Mouse (Mus musculus) cerebellum, adult (tissue): ENCODE data around the gene Marveld1.

Experiments
- ATAC-seq: cut with Nextera tagmentation; 2 replicates; pipeline ENCODE4 v1.9.2; 2017; ENCODE audit warnings: mild to moderate bottlenecking, moderate library complexity, mixed read lengths; ENCODE audit not compliant: insufficient number of reproducible peaks, low FRiP score, low TSS enrichment

Marveld1 gene

DNA sequence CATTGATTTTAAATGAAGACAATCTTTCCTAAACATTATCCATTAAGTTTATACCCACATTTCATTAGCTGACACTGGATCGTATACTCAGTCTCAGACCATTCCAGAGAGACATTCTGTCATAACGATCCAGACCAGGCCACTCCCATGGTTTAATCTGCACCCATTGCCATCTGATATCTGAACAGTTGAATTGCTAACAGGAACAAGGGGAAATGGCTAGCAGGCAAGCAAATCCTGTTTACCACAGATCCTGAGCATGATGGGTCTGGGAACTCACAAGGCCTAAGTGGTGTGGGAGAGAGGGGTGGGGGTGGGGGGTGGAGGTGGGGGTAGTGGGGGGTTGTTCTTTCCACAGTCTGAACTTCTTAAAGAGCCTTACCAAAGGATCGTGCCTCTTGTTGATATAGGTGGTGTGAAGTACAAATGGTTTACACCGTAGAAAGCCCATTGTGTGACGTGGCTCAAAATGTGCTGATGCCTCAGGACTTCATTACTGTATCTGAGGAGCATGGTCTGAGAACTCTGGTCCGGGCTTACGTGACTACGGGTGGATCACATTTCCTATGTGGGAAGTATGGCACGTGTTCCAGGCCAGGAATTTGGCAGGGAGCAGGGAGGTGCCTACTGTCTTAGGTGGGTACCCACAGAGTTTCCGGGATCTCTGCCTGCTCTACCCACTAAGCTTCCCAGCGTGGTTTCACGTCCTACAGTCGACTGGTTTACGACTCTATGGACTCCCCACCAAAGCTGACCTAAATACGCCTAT is 8.5 kb upstream of the Marveld1 start:
- ATAC-seq, result no peak

DNA sequence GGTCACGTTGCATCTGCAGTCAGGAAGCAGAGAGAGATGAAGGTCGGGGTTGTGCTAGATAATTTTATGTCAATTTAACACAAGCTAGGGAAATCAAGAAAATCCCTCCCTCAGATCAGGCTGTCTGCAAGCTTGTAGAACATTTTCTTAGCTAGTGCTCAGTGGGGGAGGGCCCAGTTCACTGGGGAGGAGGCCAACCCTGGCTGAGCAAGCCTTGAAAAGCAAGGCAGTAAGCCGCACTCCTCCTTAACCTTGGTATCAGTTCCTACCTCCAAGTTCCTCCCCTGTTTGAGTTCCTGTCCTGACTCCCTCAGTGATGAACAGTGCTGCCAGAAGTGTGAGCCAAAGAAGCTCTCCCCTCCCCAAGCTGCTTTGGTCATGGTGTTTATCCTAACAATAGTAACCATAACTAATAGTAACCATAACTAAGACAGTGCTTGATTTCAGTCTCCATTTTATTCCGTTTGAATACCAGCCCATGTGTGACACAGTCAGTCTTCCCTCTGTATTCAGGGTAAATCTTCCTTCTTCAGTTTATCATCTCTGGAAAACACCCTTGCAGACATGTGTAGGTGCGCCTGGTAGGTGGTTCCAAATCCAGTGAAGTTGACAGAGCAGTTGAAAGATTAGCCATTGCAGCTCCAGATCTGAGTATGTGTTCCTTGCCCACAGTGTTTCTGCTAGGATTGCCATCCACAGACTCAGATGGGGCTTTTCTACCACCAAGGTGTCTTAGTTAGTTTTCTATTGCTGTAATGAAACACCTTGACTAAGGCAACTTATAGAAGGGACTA is 7.3 kb upstream of the Marveld1 start:
- no peak for ATAC-seq

DNA sequence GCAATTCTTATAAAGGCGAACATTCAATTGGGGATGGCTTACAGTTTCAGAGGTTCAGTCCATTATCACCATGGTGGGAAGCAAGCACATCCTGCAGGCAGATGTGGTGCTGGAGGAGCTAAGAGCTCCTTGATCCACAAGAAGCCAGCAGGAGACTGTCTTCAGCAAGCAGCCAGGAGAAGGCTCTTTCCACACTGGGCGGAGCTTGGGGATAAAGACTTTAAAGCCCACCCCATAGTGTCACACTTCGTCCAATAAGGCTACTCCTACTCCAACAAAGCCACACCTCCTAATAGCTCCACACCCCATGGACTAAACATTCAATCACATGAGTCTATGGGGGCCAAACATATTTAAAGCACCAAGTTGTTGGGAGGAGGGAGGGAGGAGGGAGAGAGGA is 5.2 kb upstream of the Marveld1 start:
- no peak for ATAC-seq

DNA sequence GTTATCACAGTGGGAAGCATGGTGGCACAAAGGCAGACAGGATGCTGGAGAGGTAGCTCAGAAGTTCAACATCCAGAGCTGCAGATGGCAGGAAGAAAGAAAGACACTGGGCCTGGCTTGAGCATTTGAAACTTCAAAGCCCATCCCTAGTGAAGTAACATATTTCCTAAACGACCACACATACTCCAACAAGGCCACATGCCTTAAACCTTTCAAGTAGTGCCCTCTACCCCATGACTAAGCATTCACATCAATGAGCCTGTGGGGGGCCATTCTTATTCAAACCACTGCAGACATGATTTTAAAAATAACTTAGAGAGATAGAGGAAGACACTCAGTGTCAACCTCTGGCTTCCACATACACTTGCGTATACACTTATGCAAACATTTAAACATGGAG is 4.4 kb upstream of the Marveld1 start:
- ATAC-seq, result no peak

DNA sequence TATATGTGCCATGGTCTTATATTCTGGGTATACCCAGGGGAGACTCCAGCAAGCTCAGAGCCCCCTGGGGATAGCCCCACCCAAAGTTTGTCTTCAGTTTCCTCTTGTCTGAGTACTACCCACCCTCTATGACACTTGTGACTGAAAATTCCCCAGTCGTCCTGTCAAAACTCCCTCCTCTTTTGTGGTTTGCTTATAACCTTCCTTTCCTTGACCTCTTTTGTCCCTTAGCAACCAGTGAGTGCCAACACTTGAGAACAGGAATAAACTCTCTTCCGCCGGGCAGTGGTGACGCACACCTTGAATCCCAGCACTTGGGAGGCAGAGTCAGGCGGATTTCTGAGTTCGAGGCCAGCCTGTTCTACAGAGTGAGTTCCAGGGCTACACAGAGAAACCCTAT is 3.1 kb upstream of the Marveld1 start:
- no peak for ATAC-seq

DNA sequence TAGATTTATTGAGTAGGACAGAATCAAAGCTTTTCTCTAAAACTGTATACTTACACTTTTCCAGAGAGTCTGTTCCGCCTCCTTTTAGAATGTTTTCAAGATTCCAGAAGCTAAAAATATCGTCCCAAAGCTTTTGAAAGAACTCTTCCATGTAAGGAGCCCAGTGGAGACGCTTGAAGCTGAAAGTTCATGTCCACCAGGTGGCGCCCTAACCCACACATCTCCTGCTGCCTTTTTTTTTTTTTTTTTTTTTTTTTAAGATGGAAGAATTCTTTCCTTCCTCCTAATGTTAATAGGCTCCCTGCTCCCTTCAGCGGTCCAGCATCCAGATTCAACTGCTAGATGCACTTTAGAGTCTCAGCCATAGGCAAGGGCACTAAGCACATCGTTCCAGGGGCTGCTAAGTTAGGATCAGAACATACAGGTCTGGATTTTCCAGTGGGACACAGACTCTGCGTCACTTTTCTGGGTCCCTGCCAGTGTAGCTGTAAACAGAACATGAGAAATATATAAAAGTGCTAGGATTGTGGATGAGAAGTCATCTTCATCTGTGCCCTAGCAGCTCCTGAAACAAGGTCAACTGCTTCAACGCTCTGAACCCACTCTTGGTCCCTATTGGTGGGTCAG is 2.5 kb upstream of the Marveld1 start:
- no peak for ATAC-seq

DNA sequence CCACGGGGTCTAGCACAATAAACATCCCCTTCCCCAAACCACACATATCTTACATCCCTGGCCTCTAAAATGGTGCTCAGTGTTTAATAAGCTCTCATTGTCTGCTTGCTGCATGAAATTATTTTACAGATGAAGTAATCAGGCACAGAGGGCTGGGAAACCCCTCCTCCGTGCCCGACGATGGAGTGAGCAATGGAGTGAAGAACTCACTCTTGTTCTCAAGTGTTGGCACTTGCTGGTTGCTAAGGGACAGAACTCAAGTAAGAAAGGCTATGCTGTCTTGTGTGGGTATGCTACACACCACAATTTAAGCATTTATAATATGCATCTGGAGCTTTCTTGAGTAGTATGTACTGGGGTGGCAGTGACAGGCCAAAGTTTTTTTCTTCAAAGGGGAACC is 2.0 kb upstream of the Marveld1 start:
- ATAC-seq, result no peak

DNA sequence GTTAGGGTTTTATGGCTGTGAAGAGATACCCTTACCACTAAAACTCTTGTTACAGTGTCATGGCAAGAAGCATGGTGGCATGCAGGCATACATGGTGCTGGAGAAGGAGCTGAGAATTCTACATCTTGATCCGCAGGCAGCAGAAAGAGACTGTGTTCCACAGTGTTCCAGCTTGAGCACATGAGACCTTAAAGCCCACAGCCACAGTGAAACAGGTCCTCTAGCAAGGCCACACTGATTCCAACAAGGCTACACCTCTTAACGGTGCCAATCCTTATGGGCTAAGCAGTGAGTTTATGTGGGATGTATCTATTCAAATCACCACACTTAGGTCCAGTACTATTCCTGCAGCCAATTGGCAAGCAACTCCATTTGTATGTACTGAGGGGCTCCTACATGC is 1.5 kb upstream of the Marveld1 start:
- no peak for ATAC-seq

DNA sequence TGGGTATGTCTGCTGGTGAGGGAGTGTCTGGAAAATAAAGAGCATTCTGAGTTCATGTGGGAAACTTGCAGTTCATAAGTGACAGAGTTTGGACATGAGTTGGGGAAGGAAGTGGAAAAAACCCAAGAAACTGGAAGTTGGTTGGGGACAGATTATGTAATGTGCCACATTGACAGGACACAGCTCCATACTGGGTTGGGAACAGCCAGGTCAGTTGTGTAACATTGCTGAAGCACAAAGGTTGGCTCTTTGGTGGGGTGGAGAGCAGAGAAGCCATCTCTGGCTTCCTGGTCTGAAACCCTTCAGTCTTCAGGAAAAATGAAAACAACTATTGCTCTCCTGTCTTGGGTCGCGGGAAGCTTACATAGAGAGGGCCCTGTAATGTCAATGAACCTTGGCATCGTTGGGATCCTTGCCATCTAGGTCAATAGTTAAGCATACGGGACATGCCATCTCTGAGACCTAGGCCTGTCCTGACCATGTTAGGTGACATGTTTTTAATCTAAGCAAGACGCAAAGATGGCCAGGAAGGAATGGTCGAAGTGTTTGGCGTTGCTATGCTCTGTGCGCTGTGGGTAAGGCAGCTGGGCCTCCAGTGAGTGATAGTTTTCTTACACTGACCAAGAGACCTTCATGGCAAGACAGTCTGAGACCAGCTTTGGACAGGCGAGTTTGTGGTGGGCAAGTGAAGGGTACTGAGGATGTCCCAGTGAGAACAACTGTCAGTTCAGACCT is 757 bp upstream of the Marveld1 start:
- ATAC-seq, result no peak

DNA sequence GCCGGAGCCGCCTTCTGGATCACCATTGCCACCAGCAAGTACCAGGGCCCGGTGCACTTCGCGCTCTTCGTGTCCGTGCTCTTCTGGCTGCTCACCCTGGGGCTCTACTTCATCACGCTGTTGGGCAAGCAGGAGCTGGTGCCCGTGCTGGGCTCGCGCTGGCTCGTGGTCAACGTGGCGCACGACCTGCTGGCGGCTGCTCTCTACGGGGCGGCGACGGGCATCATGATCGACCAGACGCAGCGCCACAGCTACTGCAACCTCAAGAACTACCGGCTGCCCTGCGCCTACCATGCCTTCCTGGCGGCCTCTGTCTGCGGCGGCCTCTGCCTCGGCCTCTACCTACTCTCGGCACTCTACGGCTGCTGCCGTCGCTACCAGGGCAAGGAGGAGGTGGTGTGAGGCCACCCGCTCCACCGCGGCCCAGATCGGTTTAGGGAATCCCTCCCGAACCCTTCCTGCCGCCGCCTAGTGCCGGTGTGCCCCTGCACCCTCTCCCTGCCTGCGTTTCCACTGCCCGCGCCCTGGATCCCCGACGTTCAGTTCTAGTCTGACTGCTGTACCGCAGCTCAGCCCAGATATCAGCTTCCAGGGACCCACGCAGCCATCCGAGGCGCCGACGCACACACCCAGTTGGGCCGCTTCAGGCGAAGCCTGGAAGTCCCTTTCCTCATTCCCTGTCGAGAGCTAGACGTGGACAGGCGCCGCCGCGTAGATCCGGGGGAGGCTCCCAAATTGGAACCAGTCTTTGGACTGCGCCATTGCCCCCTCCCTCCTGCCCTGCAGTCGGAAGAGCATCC is 769 bp downstream of the Marveld1 start:
- ATAC-seq, result peak; percentile 34

DNA sequence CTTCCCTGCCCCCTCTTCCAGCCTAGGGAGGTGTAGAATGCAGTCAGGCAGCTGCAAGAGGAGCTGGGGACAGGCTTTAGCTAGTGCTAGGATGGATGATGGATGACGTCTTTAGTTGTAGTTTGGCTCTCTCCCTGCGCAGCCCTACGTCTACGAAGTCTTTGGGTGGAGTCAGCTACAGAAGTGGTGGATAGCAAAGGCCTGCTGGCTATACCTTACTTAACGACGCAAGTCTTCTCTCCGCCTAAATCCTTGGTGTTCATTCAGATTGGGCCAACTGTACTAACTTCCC is 1.3 kb downstream of the Marveld1 start:
- no peak for ATAC-seq

DNA sequence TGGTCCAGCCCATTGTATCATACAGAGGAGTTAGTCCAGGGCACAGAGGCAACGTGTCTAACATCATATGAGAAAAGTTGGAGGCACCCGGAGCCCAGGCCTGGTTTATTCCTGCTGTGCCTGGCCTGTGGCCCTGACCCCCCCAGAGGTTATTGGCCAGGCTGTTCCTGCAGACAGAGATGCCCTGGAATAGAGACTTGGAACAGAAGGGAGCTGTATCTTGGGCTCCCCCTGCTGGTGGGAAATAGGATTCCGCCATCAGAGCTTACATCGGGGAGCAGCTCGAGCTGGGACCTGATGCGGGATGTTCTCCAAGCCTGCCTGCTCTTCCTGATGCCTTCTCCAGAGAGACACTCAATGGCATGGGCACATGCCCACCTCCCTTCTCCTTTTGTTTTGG is 4.8 kb downstream of the Marveld1 start:
- peak; percentile 80 for ATAC-seq

DNA sequence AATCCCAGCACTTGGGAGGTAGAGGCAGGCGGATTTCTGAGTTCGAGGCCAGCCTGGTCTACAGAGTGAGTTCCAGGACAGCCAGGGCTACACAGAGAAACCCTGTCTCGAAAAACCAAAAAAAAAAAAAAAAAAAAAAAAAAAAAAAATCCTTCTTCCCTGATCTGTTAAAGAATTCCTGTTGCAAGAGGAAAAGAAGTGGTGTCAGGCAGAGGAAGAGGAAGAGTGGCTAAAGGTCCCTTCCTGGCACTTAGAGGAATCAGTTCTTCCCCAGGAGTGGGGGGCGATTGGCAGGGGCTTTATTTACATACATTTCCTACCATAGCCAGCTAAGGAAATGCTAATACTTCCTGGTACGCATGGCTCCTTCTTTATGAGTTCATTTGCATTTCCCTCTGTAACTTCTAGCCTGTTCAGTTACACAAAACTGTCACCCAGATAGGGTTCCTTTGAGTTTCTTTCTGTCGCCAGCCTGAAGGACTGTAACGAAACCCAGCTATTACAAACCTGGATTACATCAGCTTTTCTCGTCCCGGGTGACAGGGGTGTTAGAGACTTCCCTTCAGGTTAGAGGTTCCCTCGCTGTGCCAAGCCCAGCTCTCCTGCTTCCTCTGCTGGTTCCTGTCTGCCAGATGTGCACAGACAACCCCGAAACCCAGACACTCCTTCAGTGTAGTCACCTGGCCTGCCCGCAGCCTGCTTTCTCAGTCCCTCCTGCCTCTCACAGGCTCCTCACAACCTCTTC is 10.5 kb downstream of the Marveld1 start:
- no peak for ATAC-seq

DNA sequence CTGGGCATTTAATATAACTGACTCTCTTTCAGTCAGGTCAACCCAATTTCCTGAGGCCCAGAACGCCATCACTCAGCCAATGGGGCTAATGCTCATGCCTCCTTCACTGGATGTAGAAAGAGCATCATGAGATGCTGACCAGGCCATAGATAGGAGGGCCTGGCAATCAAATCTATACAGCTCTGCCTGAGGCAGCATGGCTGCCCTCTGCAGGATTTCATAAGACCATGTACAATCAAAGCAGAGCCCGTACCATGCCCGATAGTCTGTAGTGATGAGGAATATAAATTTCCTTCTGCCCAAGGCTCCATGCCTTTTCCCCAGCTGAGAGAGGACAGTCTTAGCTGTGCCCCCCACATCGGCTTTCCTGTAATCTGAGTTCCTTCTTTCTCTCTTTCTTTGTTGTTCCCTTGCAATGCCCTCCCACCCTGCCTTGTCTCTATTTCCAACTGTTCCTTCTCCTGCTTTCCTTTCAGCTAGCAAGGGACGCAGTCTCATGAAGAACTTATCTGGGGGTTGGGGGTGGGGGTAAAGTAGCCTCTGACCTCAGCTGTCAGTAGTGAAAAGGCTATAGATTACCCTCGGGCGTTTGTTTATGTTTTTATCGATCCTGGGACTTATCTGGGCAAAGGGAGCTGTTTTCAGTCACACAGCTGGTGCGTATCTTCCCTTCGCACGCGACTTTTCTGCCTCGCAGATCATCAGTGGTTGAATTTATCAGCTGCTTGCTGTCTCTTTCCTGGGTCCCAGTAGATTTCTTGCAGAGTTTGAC is 11.2 kb downstream of the Marveld1 start:
- ATAC-seq, result no peak

DNA sequence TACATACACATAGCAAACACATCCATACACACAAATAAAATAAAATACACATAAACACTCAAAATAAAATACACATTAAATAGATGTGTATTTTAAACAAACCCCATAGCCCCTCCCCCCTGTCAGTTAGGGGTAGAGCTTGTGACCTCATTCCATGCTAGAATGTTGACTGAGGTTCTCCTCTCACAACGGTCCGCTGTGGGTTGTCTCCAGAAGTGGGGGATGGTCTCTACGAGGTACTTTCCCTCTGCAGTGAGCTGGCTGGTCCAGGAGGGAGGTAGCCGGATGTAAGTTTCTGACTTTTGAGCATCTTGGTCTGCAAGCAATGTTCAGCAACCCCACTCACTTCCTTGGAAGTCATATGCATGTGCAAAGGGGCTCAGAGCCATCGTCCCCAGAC is 16.6 kb downstream of the Marveld1 start, which contains the start of gene Zfyve27:
Gene Zfyve27 (plus strand): TSS at position 188 of the 400 bp plus-strand sequence.
- ATAC-seq, result no peak

DNA sequence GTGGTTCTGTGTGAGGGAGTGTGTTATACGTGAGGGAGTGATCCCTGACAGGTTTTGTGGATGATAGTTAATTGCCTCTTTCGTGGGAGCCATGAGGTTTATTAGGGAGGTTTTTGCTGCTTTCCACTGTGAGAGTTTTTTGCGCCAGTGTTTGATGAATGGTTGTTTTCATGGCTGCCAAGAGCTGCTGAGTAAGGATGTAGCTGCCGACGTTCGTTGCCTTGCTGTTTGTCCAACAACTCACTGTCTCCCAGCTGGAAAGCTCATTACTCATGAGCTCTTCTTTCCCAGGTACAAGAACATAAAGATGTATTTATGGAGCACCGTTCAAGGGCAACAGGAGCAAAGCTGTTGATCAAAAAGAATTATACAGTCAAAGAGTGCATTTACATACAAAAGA is 17.0 kb downstream of the Marveld1 start:
- no peak for ATAC-seq

DNA sequence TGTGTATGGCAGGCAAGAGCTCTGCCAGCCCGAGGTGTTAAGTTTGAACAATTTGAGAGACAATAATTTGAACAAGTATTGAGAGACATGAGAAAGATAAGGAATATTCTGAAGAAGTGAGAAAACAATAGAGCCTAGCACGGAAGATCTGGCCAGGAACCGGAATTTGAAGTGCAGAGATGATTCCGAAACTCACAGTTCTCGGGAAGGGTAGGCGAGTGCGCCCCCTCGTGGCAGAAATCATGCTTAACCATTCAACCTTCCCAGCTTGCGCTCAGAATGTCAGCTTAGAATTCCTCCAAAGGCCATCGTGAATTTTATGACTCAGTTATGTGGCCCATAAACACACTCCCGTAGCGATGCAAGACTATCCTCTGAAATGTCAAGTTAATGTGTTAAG is 18.9 kb downstream of the Marveld1 start:
- no peak for ATAC-seq

DNA sequence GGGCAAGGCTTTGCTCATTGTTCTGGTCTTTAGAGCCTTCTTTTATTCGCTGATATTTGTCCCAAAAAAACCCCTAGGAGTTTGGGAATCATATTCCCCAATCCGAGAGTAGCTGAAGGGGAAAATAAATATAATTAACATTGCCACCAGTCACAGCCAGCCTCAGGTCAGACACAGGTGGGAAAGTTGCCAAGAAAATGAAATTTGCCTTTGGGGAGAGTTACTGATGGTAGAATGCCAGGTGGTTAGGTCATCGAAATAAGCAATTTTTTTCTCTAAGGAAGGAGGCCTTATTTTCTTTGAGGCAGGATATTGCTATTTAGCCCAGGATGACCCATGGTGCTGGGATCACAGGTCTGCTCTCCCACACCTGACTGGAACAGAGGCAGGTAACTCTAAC is 19.6 kb downstream of the Marveld1 start:
- ATAC-seq, result no peak

DNA sequence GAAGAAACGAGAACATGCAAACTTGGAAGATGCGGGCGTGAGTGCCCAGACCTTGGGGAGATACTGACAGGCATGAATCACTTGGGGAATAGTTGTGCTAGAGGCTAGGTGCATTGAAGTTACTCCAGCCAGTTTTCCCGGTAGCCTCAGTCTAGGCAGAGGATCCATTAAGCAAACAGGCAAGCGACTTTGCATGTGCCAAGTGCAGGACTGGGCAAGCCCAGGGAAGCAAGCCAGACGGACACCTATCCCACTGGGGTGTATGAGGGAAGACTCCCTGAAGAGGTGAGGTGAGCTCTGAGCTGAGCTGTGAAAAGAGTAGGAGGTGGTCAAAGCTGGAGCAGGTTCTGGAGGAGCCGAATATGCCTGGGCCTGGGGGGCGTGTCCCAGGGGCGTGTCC is 20.3 kb downstream of the Marveld1 start:
- ATAC-seq, result no peak
